Mouse (Mus musculus): ENCODE measurements around the gene Shank2. TPM values are rescaled to one million over a fixed set of nuclear protein-coding genes. Genes with fewer than 3 reads are reported as not detected.
A peak's percentile ranks its signal among the peaks of the same experiment; 100 is the strongest.

Gene Shank2
- total and polyA plus RNA-seq, 2 experiments from 2014 or later = 9.3 to 32.6 TPM

DNA sequence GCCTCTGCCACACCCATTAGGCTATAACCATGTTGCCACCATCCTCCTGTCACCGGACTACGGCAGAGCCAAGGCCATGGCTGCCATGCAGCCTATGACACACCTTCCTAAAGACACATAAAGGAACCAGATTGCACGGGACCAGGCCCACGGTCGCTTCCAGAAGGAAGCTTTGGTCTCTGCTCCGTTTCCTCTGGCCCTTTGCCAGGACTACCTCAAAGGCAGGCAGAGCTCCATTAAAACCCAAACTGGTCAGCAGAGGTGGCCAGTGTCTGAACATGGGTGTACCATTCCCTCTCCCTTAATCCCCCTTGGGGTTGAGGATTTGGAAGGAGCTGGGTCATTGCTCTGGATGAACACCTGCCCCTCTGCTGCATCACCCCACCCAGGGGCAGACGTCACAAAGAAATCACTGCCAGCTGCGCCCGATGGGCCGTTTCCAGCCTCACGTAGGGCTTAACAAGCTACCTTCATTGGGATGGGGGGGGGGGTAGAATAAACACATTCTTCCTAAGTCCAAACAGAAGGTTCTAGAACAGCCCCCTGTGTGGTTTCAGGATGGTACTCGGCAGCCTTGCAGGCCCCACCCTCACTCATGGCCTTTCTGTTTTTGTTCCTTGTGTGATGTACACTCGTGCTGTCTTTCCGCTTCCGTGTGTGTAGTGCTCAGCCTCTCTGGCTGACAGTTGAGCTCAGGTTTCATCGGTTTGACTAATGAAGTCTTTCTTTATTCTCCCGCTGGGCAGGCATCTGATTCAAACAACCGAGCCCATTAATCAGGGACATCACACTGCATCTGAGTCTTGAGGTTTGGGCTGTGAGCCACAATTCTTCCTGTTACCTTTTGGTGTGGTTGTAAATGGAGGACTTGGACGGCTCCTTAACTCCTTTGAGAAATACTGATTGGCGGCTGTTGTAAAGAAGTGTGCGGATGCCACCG, 410.5 kb downstream of the Shank2 start:
- H3K9ac ChIP-seq (replicated peaks; ENCODE audit: low read length, poor library complexity, severe bottlenecking) = no peak overlapping the region
- H3K36me3 ChIP-seq (ENCODE audit: insufficient read depth, low read length) = peaks cover 25% of the 10 kb centered on the region
- H3K9me3 ChIP-seq (ENCODE audit: low read length) = no peaks in the 10 kb centered on the region
- peak overlapping the region; percentile 19; the same call in 1 of the 2 replicates for H3K27ac ChIP-seq (ENCODE audit: low read depth, low read length)
- TF ChIP-seq CTCF (IDR thresholded peaks at IDR 0.05) = no peak
- DNase-seq (ENCODE audit: low spot score) (peak; percentile 80), ATAC-seq (ENCODE audit: low FRiP score) (no peak)
- no peaks in the 10 kb centered on the region for H3K27me3 ChIP-seq (ENCODE audit: insufficient read depth, low read length)
- no peak overlapping the region for H3K4me3 ChIP-seq (ENCODE audit: low read depth, low read length)
- WGBS = 48% methylated on average over 22 of the region's 22 CpGs
- H3K4me1 ChIP-seq (ENCODE audit: insufficient read depth, low read length) = peaks cover 3% of the 10 kb centered on the region; the same call in 1 of the 2 replicates
- H3K4me2 ChIP-seq (ENCODE audit: low read depth, low read length, poor library complexity, severe bottlenecking) = no peak overlapping the region

DNA sequence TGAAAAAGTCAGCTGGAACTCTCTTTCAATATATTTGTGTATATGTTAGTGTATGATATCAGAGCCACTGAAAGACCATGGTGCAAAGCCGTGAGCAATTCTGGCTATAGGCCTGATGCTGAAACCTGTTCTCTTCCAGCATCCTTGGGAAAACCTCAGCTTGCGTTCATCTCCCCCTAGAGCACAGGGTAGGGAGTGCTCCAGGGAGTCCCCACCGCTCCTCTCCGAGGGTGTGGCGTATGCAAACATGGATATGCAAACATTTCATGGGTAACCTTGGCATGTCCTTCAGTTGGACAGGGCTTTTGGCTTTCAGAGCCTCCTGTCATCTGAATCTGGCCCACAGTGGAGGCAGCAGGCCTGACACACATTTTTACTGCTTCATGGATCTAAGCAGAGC, 412.9 kb downstream of the Shank2 start:
- WGBS = 81% methylated on average over 5 of the region's 5 CpGs

DNA sequence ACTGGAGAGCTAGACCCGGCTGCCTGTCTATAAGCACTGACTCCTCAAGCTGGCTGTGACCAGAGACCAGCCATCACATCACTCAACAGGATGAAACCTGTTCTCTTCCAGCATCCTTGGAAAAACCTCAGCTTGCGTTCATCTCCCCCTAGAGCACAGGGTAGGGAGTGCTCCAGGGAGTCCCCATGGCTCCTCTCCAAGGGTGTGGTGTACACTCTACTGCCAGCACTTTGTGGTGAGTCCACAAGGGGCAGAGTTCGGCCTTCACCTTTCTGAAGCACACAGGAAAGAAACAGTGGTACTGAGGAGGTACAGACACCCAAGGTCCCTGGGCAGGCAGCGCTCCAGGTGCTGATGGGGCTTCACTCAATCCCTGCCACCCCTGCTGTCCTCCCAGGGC, 414.1 kb downstream of the Shank2 start:
- peak; percentile 57 for TF ChIP-seq CTCF (IDR thresholded peaks at IDR 0.05)
- Histone ChIP-seq H3K27ac (ENCODE audit: low read depth, low read length) (peak overlapping the region; percentile 26; the same call in 1 of the 2 replicates), H3K9me3 (ENCODE audit: low read length) (no peaks in the 10 kb centered on the region), H3K27me3 (ENCODE audit: insufficient read depth, low read length) (no peaks in the 10 kb centered on the region), H3K4me3 (ENCODE audit: low read depth, low read length) (no peak overlapping the region), H3K9ac (replicated peaks; ENCODE audit: low read length, poor library complexity, severe bottlenecking) (no peak overlapping the region), H3K4me2 (ENCODE audit: low read depth, low read length, poor library complexity, severe bottlenecking) (no peak overlapping the region), H3K4me1 (ENCODE audit: insufficient read depth, low read length) (peaks cover 8% of the 10 kb centered on the region; the same call in 1 of the 2 replicates), H3K36me3 (ENCODE audit: insufficient read depth, low read length) (0 out of 2 replicates have a peak, but pooled peaks cover 8% of the 10 kb centered on the region)
- ATAC-seq (ENCODE audit: low FRiP score) (no peak), DNase-seq (ENCODE audit: low spot score) (peak; percentile 44)
- WGBS = 80% methylated on average over 4 of the region's 4 CpGs

More for the DNA sequence above, 412.9 kb downstream of the Shank2 start:
- H3K36me3 ChIP-seq (ENCODE audit: insufficient read depth, low read length) = peaks cover 14% of the 10 kb centered on the region
- no peak for ATAC-seq (ENCODE audit: low FRiP score)
- H3K27ac ChIP-seq (ENCODE audit: low read depth, low read length) = no peak overlapping the region
- H3K4me1 ChIP-seq (ENCODE audit: insufficient read depth, low read length) = peaks cover 8% of the 10 kb centered on the region; the same call in 1 of the 2 replicates
- DNase-seq (ENCODE audit: low spot score) = no peak
- no peak overlapping the region for H3K4me3 ChIP-seq (ENCODE audit: low read depth, low read length)
- H3K4me2 ChIP-seq (ENCODE audit: low read depth, low read length, poor library complexity, severe bottlenecking) = no peak overlapping the region
- H3K9ac ChIP-seq (replicated peaks; ENCODE audit: low read length, poor library complexity, severe bottlenecking) = no peak overlapping the region
- no peaks in the 10 kb centered on the region for H3K27me3 ChIP-seq (ENCODE audit: insufficient read depth, low read length)
- TF ChIP-seq CTCF (IDR thresholded peaks at IDR 0.05) = peak; percentile 26
- H3K9me3 ChIP-seq (ENCODE audit: low read length) = no peaks in the 10 kb centered on the region

DNA sequence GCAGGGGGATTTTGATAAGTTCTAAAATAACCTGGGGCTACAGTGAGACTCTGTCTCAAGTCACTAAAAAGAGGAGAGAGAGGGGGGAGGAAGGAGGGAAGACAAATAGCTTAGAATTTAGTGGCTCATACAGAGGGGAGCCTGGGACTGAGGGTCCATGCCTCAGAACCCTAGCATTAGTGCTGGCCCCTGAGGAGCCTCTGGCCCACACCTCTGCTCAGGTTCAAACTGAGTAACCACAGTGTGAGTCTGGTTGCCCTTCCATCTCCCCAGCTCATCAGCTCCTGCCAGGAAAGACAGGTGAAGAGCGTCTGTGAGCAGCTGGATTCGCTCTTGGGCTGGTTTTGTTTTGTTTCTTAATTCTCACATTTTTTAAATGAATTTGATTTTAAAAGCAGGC, 415.5 kb downstream of the Shank2 start:
- no peaks in the 10 kb centered on the region for H3K9me3 ChIP-seq (ENCODE audit: low read length)
- no peaks in the 10 kb centered on the region for H3K27me3 ChIP-seq (ENCODE audit: insufficient read depth, low read length)
- peak overlapping the region; percentile 13; the same call in 1 of the 2 replicates for H3K4me2 ChIP-seq (ENCODE audit: low read depth, low read length, poor library complexity, severe bottlenecking)
- no peak overlapping the region for H3K4me3 ChIP-seq (ENCODE audit: low read depth, low read length)
- H3K36me3 ChIP-seq (ENCODE audit: insufficient read depth, low read length) = 0 out of 2 replicates have a peak, but pooled peaks cover 8% of the 10 kb centered on the region
- no peak for TF ChIP-seq CTCF (IDR thresholded peaks at IDR 0.05)
- WGBS = 22% methylated on average over 2 of the region's 2 CpGs
- DNase-seq (ENCODE audit: low spot score) (no peak), ATAC-seq (ENCODE audit: low FRiP score) (no peak)
- peak overlapping the region; percentile 71 for H3K27ac ChIP-seq (ENCODE audit: low read depth, low read length)
- peaks cover 5% of the 10 kb centered on the region; the same call in 1 of the 2 replicates for H3K4me1 ChIP-seq (ENCODE audit: insufficient read depth, low read length)
- H3K9ac ChIP-seq (replicated peaks; ENCODE audit: low read length, poor library complexity, severe bottlenecking) = no peak overlapping the region

DNA sequence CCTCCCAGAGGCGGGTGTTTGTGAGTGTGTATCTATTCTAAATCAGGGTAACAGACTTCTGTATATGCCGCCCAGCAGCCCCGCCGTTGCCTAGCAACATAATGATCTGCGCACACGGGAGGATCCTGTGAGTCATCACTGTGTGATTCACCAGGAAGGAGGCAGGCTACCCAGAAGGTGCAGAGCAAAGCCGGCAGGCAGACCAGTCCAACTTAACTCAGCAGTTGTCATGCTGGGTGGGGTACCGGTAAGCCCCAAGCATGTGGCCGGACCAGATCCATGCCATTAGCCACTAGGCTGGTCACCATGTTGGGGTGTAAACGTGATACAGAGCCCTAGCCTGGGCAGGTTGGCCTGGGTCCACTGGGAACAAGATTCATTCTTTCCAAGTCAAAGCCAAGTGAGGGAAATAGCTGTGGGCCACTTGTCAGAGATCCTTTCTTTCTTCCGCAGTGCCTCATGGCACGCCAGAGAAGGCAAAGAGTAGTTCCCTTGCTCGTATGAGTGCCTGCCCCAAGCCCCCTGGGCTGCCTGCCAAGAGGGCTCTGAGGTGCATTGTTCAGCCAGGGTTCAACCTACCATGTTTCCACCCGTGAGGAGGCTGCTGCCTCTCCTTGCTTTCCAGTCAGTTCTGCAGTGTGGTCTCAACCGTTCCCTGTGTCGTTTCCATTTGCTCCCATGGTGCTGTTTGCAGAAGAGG, 416.1 kb downstream of the Shank2 start:
- peaks cover 4% of the 10 kb centered on the region; the same call in 1 of the 2 replicates for H3K4me1 ChIP-seq (ENCODE audit: insufficient read depth, low read length)
- no peaks in the 10 kb centered on the region for H3K27me3 ChIP-seq (ENCODE audit: insufficient read depth, low read length)
- no peak overlapping the region for H3K9ac ChIP-seq (replicated peaks; ENCODE audit: low read length, poor library complexity, severe bottlenecking)
- no peaks in the 10 kb centered on the region for H3K9me3 ChIP-seq (ENCODE audit: low read length)
- 0 out of 2 replicates have a peak, but pooled peaks cover 8% of the 10 kb centered on the region for H3K36me3 ChIP-seq (ENCODE audit: insufficient read depth, low read length)
- ATAC-seq (ENCODE audit: low FRiP score) = peak; percentile 67
- H3K4me2 ChIP-seq (ENCODE audit: low read depth, low read length, poor library complexity, severe bottlenecking) = peak overlapping the region; percentile 13
- no peak for TF ChIP-seq CTCF (IDR thresholded peaks at IDR 0.05)
- WGBS = 20% methylated on average over 16 of the region's 16 CpGs
- H3K4me3 ChIP-seq (ENCODE audit: low read depth, low read length) = no peak overlapping the region
- H3K27ac ChIP-seq (ENCODE audit: low read depth, low read length) = peak overlapping the region; percentile 71
- DNase-seq (ENCODE audit: low spot score) = peak; percentile 85
